Mouse (Mus musculus): ENCODE results near the gene Tbx5.
A peak's percentile ranks its signal among the peaks of the same experiment; 100 is the strongest.

Gene Tbx5

DNA sequence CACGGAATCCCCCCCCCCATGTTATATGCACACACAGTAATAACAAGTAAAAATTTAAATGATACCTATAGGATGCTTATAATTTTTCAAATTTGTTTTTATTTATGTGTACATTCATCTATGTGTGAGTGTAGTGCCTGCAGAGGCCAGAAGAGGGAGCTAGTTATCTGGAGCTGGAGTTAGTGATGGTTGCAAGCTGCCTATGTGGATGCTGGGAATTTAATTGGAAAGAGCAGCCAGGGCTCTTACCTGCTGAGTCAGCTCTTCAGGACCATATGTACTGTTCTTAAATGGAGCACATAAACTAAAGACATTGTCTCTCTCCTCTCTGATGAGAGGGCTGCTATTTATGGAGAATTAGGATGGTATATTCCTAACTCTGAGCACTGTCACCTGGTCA lies 17.2 kb upstream of the Tbx5 start:
- no peak for DNase-seq

DNA sequence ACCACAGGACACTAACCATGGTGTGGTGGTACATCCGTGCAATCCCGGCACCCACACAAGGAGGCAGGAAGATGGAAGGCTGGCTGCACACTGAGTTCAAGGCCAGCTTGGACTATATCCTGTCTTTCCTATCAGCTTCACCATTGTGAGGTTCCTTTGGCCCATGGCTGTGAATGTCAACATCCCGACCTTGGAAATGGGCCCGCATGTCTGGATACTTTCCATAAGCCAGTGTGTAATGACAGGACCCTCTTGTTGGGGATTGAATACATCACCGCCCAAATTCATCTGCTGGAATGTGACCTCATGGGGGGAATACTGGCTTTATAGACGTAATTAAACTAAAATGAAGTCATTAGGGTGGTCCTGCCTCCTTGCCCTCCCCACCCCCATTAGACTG lies 12.0 kb upstream of the Tbx5 start:
- no peak for DNase-seq

- DNase-seq = no peak
Observed at GRCm38 (mm10) chr5:119821506-119821905, 11.0 kb upstream of the Tbx5 start.

GRCm38 (mm10) chr5:119827341-119827740 lies 5.1 kb upstream of the Tbx5 start:
- no peak for DNase-seq

DNA sequence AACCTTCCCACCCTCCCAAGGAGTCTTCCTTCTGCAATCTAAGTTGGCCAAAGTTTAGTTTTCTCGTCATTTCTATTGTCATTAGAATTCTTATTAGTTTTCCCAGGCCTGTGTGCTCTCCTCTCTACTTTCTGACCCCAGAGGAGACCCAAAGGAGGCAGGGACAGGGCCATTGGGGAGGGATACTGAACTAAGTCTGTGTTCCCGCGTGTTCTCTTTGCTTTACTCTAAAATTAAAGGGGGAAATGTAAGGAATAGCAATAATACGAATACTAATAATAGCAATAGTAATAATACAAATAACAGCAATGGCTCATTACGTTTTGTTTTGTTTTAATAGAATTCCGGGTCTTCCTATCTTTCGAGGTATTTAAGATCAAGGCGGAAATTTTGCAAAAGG lies 1.9 kb upstream of the Tbx5 start:
- no peak for DNase-seq

GRCm38 (mm10) chr5:119831201-119831771 lies 1.2 kb upstream of the Tbx5 start:
- DNase-seq = no peak

DNA sequence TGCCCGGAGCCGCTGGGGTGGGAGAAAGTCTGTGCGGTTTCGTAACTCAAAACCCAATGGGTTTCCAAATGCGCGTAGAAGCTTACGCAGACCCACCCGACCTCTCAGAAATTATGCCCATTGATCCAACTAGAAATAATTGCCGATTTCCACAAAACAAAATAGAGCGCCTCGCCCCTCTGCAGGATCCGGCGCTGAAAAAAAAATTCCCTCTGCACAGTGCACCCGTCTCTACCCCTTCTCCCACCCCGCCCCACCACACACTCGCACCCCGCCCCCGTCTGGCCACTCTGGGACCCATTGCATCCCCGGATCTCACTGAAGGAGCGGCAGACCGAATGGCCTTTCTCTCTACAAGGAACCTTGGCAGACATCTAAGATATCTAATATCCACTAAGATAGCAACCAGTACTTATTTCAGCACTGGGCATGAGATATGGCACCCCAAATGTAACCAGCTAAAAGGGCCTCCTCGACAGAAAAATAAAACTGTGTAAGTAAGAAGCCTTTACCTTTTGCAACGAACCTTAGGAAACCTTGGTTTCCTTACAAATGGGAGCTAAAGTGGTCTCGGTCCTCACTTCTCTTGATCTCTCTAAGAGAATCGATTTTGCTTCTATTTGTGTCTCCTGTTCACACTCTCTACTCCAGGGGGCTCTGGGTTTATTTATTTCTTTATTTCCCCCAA lies 533 bp upstream of the Tbx5 start:
- DNase-seq = peak; percentile 56

DNA sequence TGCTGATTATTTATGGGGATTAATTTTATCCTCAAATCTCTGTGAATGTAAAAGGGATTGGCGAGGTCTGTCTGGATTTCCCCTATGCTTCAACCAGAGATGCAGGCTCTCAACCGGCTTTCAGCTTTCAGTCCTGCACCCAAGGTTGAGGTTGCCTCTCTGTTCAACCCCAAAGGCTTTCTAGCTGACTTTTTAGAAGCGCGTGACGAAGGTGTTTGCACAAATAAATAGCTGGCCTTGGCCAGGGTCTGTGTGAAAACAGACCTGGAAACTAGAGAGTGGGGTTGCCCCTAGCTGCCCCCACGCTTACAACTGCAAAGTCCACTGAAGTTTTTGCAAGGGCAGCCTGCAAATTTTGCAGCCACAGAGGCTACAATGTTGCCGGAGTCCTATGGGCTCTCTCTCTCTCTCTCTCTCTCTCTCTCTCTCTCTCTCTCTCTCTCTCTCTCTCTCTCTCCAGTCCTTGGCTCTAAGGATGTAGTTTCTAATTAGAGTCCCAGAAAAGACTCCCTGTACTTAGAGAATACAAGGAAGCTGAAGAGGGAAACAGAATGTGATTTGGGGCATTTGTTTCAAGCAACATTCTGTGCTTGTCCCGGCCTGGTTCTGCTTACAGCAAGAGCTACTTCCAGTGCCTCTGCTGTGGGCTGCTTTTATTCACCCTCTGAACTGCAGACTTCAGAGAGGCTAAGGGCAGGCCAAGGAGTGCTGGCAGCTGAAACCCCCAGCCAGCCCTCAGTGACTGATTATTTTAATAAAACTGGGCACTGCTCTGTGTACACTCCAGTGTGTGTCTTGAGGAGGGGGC lies 959 bp downstream of the Tbx5 start:
- no peak for DNase-seq

GRCm38 (mm10) chr5:119834031-119834403 lies 1.5 kb downstream of the Tbx5 start:
- DNase-seq = no peak

DNA sequence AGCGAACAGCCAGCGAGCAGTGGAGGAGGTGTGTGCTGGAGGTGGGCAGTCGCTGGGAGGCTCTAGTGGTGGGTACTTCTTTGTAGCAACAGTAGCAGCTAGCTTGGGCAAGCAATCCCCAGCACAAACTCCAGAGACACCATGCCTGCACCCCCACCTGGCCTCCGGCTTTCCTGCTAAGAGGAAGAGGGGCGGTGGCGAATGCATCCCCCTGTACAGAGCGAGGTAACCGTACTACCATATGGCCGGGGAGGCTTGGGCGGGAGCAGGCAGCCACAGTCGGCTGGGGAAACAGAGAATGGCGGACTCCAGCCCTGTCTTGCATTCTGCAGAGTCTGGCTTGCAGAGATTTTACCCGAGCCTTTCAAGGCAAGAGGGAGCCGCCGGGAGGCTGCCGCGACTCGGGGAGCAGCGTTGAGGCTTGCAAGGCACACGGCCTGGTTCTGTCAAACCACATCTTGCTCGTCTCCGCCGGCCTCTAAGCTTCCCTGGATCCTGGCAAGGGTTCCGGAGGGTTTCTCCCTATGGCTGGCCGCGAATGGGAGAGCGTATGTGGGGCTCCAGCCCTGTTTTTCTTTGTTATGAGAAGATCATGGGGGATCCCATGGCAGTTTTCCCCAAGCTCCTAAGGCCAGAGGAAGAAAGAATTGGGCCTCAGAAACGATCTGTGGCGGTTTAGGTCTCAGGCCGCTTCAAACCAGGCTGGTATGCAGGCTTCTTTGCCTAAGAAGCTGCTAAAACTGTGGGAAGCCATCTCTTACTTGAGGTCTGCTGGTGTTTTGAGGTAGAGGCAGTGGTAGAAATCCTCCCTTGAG lies 2.8 kb downstream of the Tbx5 start:
- DNase-seq = no peak

GRCm38 (mm10) chr5:119835868-119836209 lies 3.4 kb downstream of the Tbx5 start:
- no peak for DNase-seq

- DNase-seq = no peak
Observed at GRCm38 (mm10) chr5:119836618-119837305, 4.3 kb downstream of the Tbx5 start.

DNA sequence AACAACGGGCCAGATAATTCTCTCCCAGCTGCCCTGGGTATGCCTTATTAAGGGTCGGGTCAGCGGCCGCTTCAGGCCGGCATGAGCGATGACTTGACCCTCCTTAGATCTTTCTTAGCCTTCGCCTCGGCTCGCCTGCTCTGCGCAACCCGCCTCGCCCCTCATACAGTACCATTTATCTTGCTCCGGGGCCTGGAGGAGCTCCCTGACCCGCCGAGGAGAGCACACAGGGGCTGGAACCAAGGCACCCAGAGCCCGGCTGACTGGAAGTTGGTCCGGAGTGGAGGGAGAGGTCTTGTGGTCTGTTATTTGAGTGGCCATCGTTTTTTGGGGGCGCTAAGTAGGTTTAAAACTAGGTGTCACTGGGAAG lies 4.8 kb downstream of the Tbx5 start:
- DNase-seq = no peak

DNA sequence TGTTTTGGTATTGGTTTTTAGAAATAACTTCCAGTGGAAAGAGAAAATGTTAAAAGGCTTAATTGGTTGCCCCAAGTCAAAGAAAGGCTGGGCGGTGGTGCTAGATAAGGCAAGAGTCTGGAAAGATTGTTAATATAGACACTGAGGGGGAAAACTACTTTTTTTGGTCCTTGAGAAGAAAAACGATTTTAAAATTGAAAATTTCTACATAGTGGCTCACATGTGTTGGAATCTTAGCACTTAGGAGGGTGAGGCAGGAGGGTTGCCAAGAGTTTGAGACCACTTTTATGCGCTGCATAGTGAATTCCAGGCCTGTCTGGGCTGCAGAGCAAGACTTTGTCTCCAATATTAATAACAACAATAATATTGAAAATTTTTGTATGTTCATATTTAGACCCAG lies 5.4 kb downstream of the Tbx5 start:
- no peak for DNase-seq

DNA sequence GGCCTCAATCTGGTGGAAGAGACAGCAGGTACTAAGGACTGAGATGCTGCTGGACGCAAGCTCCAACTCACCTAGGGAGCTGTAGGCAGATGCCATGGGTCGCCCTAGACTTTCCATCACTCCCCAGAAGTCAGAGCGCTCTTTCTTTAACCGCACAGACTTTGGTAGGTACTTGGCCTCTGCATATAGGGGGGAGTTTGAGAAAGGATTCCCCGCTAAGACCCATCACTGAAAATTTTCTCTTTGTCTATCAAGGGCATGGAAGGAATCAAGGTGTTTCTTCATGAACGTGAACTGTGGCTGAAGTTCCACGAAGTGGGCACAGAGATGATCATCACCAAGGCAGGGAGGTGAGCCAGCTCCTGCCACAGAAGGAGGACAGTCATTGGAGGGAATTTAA lies 6.0 kb downstream of the Tbx5 start:
- DNase-seq = no peak

DNA sequence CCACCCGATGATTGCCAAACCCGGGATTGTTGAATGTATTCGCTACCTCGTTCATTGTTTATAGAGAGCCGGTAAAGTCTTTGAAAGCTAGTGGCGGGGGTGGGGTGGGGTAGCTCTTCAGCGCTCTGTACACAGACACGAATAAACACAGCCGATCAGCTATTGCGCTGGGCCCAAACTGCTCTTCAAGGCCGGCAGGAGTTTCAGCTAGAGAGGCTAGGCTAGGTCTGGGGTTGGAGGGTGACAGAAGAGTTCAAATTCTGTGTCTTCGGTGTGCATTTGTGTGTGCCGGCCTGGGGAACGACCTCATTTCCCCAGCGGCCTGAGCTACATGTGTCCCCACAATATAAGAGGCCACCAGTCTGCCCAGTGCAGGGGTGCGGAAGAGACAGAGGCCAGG lies 6.7 kb downstream of the Tbx5 start:
- no peak for DNase-seq

GRCm38 (mm10) chr5:119839616-119840368 lies 7.3 kb downstream of the Tbx5 start:
- no peak for DNase-seq

- DNase-seq = no peak
Observed at GRCm38 (mm10) chr5:119840404-119840803, 7.9 kb downstream of the Tbx5 start.

- no peak for DNase-seq
Observed at GRCm38 (mm10) chr5:119841634-119842420, 9.4 kb downstream of the Tbx5 start.

DNA sequence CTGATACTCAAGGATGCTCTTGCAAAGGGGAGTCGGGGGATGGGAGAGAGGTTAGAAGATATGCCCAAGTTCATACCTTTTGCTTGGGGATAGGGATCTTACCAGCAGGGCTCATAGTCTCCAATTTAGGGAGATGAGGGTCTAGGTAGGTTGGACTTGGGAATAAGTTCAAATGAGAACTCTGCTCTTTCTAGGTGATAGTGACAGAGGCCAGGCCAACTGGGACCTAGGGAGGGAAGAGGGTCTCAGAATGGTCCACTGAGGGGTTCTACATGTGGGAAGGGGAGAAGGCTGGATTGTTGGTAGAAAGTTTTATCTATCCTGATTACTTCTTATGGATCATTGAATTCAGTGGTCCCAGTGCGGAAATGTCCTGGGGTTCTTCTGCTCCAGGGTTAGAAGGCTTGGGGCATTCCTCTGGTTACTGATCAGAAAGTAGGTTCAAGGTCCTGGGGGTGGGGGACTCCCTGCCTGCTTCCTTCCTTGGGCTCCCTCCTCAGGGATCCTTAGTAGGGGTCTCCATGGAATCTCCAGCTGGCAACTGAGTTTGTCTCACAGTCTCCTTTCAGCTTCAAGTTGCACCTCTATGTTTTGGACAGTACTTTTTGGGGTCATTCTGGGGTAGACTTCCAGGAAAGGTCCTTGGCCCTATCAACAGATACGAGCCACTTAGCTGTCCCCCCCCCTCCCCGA lies 10.4 kb downstream of the Tbx5 start:
- no peak for DNase-seq

DNA sequence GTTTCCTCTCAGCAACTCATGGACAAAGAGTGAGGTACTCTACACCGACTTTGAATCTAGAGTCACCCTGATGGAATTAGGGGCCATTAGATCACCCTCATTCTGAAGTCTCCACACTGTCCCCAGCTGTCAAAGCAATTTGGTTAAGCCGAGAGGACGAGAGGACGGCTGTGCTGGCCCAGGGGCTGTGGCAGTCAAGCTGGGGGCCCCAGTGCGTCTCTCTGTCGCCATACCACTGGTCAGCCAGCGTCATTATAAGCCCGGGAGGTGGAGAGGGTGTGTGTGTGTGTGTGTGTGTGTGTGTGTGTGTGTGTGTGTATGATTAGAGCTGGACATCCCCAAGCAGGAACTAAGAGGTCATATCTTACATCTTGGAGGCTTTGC lies 10.9 kb downstream of the Tbx5 start:
- no peak for DNase-seq
